Mouse (Mus musculus) forebrain, embryonic 13.5 days (tissue): ENCODE measurements at regions not wholly inside any gene's neighbourhood (a gene's known extent, or its start where the extent isn't known, plus 50 kb on each side); places are given as distances from the start of the nearest gene placed in this dataset.

Experiments used
- ATAC-seq: fragments of 200-750 bp; cut with Nextera tagmentation; 2 replicates; pipeline ENCODE4 v1.8.0; 2017
- H3K27ac ChIP-seq: fragments of 300-500 bp; sonication (generic); 2 replicates; pipeline ENCODE4 v1.5.1; 2015; ENCODE audit warnings: inconsistent platforms, mild to moderate bottlenecking, moderate library complexity
- H3K27me3 ChIP-seq: fragments of 300-500 bp; sonication (generic); 2 replicates; pipeline ENCODE4 v1.6.1; 2015; ENCODE audit warnings: mild to moderate bottlenecking, inconsistent platforms
- H3K36me3 ChIP-seq: fragments of 300-500 bp; sonication (generic); 2 replicates; pipeline ENCODE4 v1.6.1; 2015; ENCODE audit warnings: mild to moderate bottlenecking, inconsistent platforms; ENCODE audit not compliant: poor library complexity, severe bottlenecking
- H3K4me1 ChIP-seq: fragments of 300-500 bp; sonication (generic); 2 replicates; pipeline ENCODE4 v1.6.1; 2015; ENCODE audit warnings: inconsistent platforms
- H3K4me2 ChIP-seq: fragments of 300-500 bp; sonication (generic); 2 replicates; pipeline ENCODE4 v1.6.1; 2015; ENCODE audit warnings: inconsistent platforms, mild to moderate bottlenecking, moderate library complexity
- H3K4me3 ChIP-seq: fragments of 300-500 bp; sonication (generic); 2 replicates; pipeline ENCODE4 v1.5.1; 2015; ENCODE audit warnings: mild to moderate bottlenecking, inconsistent platforms
- H3K9ac ChIP-seq: fragments of 300-500 bp; sonication (generic); 2 replicates; pipeline ENCODE4 v1.6.1; 2015; ENCODE audit warnings: mild to moderate bottlenecking, inconsistent platforms
- H3K9me3 ChIP-seq: fragments of 300-500 bp; sonication (generic); replicated peaks from 2 replicates; pipeline ENCODE4 v1.6.1; 2016; ENCODE audit warnings: inconsistent platforms
- WGBS: fragments of 180-500 bp; shearing (Covaris S2); methylation state at CpG from one replicate; pipeline ENCODE4 v1.1.7; 2015; 5-methylcytosine and 5-hydroxymethylcytosine counted together

DNA sequence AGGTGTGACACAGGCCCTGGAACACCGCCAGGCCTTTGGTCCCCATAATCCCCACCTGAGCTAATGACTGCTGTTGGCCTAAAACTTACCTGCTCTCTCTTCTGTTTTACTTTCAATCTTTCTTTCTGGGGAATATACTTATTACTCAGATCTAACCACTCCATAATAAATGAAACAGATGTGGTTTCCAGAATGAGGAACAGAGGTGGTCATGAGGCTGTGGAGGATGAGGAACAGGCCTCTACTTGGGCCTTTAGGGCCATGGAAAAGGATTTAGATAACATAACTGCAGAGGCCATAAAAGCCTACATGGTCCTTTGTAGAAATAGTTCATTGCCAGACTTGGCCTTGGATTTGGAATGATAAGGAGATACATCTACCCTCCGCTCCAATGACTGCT is 74.1 kb downstream of the B3gnt5 start:
- no peak for ATAC-seq
- Histone ChIP-seq H3K9ac (no peak overlapping the region), H3K4me3 (no peak overlapping the region), H3K4me2 (no peak overlapping the region), H3K27ac (no peak overlapping the region), H3K9me3 (no peaks in the 10 kb centered on the region), H3K4me1 (no peaks in the 10 kb centered on the region), H3K27me3 (no peaks in the 10 kb centered on the region), H3K36me3 (no peaks in the 10 kb centered on the region)
- WGBS = 94% methylated on average over 2 of the region's 2 CpGs

DNA sequence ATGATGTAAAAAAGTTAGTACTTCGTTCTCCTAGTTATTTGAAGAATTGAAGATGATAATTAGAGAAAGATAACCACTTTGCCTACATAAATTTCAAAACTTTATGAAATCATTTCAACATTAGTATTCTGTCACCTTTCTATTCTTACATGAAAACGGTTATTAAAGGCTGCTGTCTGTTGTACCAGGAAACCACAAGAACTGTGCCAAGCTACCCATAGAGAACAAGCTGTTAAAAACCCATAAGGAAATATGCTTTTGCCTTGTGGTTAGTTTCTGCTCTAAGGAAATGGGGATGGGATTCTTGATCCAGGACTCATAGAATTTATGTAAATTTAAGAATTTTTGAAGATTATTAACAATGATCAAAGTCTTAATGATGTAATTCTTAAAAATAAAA is 74.7 kb downstream of the B3gnt5 start:
- Histone ChIP-seq H3K9ac (no peak overlapping the region), H3K27me3 (no peaks in the 10 kb centered on the region), H3K9me3 (no peaks in the 10 kb centered on the region), H3K27ac (no peak overlapping the region), H3K4me3 (no peak overlapping the region), H3K36me3 (no peaks in the 10 kb centered on the region), H3K4me2 (no peak overlapping the region), H3K4me1 (no peaks in the 10 kb centered on the region)
- no peak for ATAC-seq
- 78% methylated on average over 2 of the region's 2 CpGs for WGBS

DNA sequence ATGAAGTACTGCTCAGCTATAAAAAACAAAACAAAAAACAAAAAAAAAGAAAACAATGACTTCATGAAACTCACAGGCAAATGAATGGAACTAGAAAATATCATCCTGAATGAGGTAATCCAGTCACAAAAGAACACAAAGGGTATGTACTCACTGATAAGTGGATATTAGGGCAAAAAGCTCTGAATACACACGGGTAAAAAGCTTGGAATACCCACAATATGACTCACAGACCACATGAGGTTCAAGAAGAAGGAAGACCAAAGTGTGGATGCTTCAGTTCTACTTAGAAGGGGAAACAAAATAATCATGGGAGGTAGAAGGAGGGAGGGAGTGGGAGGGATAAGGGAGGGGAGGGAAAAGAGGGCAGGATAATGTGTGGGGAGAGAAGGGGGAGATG is 79.8 kb downstream of the B3gnt5 start:
- WGBS = 17% methylated on average over 1 of the region's 1 CpGs
- no peaks in the 10 kb centered on the region for H3K36me3 ChIP-seq
- no peaks in the 10 kb centered on the region for H3K4me1 ChIP-seq
- no peak for ATAC-seq
- no peaks in the 10 kb centered on the region for H3K9me3 ChIP-seq
- no peak overlapping the region for H3K4me3 ChIP-seq
- H3K27ac ChIP-seq = no peak overlapping the region
- H3K4me2 ChIP-seq = no peak overlapping the region
- no peak overlapping the region for H3K9ac ChIP-seq
- H3K27me3 ChIP-seq = no peaks in the 10 kb centered on the region

DNA sequence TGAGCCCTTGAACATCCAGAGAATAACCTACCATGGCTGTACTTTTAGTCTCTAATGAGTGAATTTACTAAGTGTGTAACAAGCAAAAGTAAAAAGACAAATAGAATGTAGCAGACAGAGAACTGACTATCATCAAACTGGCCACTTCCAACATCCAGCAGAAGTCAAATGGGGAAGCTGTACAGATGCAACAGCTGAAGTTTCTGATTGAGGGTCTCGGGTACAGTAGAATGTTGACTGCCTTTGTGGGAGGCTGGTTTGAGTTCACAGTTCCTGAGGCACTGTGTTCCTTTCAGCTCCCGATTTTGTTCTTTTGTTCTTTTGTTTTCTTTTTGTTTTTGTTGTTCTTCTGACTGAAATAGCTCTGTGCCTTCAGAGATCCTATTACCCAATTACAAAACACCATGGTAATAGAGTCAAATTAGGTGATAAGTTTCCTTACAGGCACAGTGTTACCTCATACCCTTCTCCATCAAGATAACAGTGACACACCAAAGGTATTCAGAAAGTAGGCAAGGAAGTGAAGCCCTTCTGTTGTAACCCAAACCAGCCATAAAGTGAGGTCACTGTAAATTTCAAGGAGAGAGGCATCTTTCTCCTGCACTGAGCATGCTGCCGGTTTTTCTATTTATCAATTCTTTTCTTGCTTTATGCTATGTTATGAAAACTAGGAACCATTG is 82.5 kb downstream of the B3gnt5 start:
- Histone ChIP-seq H3K4me2 (no peak overlapping the region), H3K4me3 (no peak overlapping the region), H3K27me3 (no peaks in the 10 kb centered on the region), H3K9me3 (no peaks in the 10 kb centered on the region), H3K27ac (no peak overlapping the region), H3K9ac (no peak overlapping the region), H3K4me1 (no peaks in the 10 kb centered on the region), H3K36me3 (no peaks in the 10 kb centered on the region)
- no peak for ATAC-seq
- WGBS = 47% methylated on average over 3 of the region's 3 CpGs

DNA sequence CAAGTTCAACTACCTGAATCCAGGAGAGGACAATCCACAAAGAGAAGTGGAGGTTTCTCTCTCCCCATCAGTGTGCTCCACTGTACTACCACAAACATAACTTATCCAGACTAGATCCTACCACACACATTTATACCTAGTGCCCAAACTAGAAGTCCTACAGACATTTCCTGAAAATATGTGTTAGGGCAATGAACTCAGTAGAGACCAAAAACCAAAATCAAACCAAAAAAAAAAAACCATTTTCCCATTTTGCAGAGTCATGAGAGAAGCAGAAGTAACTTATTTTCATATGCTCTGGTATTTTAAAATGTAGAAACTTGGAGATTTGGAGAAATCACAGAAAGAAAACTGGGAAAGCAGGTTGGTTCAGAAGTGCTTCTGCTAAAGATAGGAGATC is 83.7 kb downstream of the B3gnt5 start:
- no peak overlapping the region for H3K9ac ChIP-seq
- no peaks in the 10 kb centered on the region for H3K27me3 ChIP-seq
- no peak for ATAC-seq
- H3K36me3 ChIP-seq = no peaks in the 10 kb centered on the region
- H3K4me3 ChIP-seq = no peak overlapping the region
- H3K4me1 ChIP-seq = no peaks in the 10 kb centered on the region
- H3K27ac ChIP-seq = no peak overlapping the region
- no peak overlapping the region for H3K4me2 ChIP-seq
- H3K9me3 ChIP-seq = no peaks in the 10 kb centered on the region

DNA sequence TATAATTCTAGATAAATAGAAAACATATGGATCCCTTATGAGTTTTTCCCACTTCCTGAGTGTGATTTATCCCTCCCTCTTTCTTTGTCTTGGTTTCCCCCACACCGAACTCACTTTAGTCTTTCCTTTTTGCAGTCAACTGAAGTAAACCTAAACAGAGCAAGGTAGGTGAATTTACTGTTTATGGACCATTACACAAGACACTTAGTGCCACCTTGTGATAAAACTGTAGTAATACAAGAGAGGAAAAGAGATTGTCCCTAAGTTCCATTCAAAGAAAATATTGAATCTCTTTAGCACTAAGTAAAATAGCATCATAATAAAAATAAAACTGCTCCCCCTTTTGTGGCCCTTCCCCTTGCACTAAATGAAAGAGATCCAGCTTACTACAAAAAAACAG is 88.4 kb downstream of the B3gnt5 start:
- 44% methylated on average over 1 of the region's 1 CpGs for WGBS
- Histone ChIP-seq H3K4me1 (no peaks in the 10 kb centered on the region), H3K36me3 (no peaks in the 10 kb centered on the region), H3K4me2 (no peak overlapping the region), H3K9me3 (no peaks in the 10 kb centered on the region), H3K4me3 (no peak overlapping the region), H3K9ac (no peak overlapping the region), H3K27ac (no peak overlapping the region), H3K27me3 (no peaks in the 10 kb centered on the region; the same call in 1 of the 2 replicates)
- 0 out of 2 replicates have a peak, but pooled peaks have one; percentile 27 for ATAC-seq

DNA sequence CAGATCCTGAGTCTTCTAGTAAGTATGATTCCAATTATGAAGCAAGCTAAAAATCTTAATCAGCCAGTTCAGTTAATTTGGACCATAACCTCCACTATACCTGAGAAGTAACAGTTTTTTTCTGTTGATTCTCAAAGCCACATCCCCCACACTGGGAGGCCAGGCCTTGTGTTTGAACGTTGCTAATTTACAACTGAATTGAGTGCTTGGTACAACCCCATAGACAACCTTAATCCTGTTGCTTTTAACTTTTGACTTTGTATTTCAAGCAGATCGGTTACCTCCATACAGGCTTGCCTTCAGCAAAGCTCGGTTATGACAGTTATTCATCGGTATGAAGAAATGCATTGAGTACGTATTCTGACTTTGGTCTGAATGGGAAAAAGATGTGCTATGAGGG is 105.3 kb downstream of the B3gnt5 start:
- H3K4me1 ChIP-seq = no peaks in the 10 kb centered on the region
- no peak overlapping the region for H3K27ac ChIP-seq
- no peaks in the 10 kb centered on the region for H3K9me3 ChIP-seq
- no peaks in the 10 kb centered on the region for H3K36me3 ChIP-seq
- ATAC-seq = no peak
- H3K4me3 ChIP-seq = no peak overlapping the region
- no peak overlapping the region for H3K4me2 ChIP-seq
- H3K27me3 ChIP-seq = no peaks in the 10 kb centered on the region
- H3K9ac ChIP-seq = no peak overlapping the region
- 76% methylated on average over 5 of the region's 5 CpGs for WGBS

DNA sequence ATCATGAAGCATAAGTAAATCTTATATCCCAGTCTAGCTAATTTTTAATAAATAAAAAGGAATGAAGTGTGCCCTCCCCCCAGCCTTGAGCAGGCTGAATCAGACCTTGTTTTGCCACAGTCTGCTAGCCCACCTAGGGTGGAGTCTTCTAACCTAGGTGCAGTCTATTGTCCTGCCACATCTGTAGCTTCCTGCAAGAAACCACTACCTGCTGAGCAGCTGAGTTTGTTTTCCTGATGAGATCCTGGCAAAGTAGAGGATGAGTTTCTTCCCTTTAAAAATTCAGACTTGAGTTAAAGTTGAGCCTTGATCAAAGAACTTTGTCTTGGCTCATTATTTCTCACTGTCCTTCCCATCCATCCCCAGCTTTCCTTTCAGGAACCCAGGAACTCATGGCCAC is 105.9 kb downstream of the B3gnt5 start:
- no peak for ATAC-seq
- H3K4me1 ChIP-seq = no peaks in the 10 kb centered on the region
- H3K27ac ChIP-seq = no peak overlapping the region
- H3K9me3 ChIP-seq = no peaks in the 10 kb centered on the region
- H3K4me2 ChIP-seq = no peak overlapping the region
- H3K27me3 ChIP-seq = no peaks in the 10 kb centered on the region
- H3K4me3 ChIP-seq = no peak overlapping the region
- no peak overlapping the region for H3K9ac ChIP-seq
- H3K36me3 ChIP-seq = no peaks in the 10 kb centered on the region

DNA sequence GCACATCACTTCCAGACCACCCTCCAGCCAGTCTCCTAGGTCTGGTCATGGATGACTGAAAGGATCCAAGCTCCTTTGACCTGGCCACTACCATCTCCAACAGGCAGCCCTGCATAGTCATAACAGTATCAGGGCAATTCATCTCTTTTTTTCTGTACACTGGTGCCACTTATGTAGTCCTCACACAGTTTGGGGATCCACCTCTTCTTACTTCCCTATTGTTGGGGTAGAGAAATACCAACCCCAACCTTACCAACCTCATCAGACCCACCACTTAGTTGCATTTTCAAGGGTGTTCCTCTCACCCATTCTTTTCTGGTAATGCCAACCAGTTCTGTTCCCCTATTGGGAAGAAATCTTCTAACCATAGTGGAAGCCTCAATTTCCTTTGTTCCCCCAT is 109.4 kb downstream of the B3gnt5 start:
- H3K9me3 ChIP-seq = no peaks in the 10 kb centered on the region
- no peak overlapping the region for H3K27ac ChIP-seq
- H3K27me3 ChIP-seq = no peaks in the 10 kb centered on the region
- no peak for ATAC-seq
- no peak overlapping the region for H3K9ac ChIP-seq
- H3K36me3 ChIP-seq = no peaks in the 10 kb centered on the region
- no peak overlapping the region for H3K4me2 ChIP-seq
- no peak overlapping the region for H3K4me3 ChIP-seq
- H3K4me1 ChIP-seq = no peaks in the 10 kb centered on the region

DNA sequence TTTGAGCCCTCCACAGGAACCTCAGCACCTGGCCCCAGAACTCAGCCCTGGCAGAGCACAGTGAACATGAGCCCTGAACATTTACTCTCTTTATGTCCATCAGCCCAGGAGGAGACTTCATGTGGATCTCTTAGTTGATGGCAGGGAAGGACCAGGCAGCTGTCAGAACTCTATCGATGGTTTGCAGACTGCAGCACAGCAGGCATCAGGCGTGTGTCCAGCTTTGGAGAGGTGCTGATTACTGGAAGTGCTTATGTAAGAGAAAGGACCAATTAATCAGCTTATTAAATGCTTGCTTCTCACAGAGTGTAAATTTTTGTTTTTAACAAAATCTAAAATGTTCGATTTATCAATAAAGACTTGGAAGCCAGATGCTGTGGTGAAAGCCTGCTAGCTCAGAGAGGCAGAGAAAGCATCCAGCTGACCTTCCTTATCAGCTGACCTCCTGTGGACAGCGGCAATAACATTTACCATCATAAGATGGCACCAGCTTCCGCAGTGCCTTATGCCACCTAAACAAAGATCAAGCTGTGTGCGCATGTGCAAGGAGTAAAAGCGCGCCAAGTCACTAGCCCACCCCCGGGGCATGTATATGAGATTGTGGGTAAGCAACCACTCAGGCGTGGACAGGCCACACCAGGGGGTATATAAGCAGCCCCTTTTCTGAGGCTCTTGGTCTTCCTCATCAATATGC is 105.8 kb downstream of the Klhl6 start:
- Histone ChIP-seq H3K36me3 (no peaks in the 10 kb centered on the region), H3K27ac (no peak overlapping the region), H3K4me1 (no peaks in the 10 kb centered on the region), H3K9me3 (no peaks in the 10 kb centered on the region), H3K4me2 (no peak overlapping the region), H3K9ac (no peak overlapping the region), H3K4me3 (no peak overlapping the region), H3K27me3 (no peaks in the 10 kb centered on the region)
- ATAC-seq = no peak
- 70% methylated on average over 10 of the region's 10 CpGs for WGBS

DNA sequence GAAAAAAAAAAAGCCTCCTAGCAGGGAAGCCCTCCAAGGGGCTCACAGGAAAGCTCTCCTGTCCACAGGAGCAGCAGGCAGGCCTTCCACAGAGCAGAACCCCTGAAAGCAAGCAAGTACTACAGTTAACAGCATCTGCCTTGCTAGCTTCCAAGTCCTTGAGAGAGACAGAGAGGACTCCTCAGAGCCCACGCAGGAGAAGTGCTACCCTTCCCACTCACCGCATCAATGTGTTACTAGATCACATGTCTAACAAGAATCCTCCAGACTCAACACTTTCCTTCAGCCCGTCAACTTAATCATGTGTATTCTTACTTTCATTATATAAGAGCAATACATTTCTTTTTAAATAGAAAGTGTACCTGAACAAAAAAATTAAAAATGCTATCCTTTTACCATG is 99.9 kb downstream of the Klhl6 start:
- Histone ChIP-seq H3K36me3 (no peaks in the 10 kb centered on the region), H3K27me3 (no peaks in the 10 kb centered on the region), H3K9me3 (no peaks in the 10 kb centered on the region), H3K4me2 (no peak overlapping the region), H3K27ac (no peak overlapping the region), H3K9ac (no peak overlapping the region), H3K4me1 (no peaks in the 10 kb centered on the region), H3K4me3 (no peak overlapping the region)
- 94% methylated on average over 3 of the region's 3 CpGs for WGBS
- no peak for ATAC-seq

DNA sequence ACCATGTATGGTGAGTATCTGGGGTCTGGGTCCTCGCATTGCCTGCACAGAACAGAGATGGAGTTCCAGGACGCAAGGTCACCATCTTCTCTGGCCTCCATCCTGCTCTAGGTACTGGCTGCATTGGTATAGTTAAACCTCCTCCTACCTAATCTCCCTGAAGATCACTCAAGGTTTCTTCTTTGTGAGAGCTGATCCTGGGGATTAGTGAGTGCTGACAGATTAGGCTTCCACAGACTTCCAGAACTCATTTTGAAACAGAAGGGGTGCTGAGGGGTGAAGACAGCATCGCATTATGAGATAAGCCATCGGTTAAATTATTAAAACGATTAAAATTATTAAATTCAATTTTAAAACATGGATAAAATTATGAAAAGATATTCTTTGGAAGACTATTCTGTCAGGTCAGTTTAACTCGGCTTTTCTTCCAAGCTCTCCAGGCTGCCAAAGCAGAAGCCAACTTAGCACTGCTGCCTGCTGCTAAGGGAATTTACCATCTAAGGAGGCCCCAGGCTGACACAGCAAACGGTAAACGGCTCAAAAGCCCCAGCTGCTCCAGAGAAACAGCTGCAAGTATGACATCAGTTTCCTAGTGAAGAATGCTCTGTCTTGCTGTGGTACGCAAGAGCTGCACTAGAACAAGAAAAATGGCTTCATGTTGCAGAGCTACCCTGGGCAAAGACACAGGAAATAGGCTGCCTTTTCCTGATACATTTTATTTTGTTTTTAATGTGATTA is 98.9 kb downstream of the Klhl6 start:
- H3K36me3 ChIP-seq = no peaks in the 10 kb centered on the region
- no peak overlapping the region for H3K4me2 ChIP-seq
- no peaks in the 10 kb centered on the region for H3K9me3 ChIP-seq
- 50% methylated on average over 9 of the region's 9 CpGs for WGBS
- H3K27me3 ChIP-seq = no peaks in the 10 kb centered on the region
- no peak overlapping the region for H3K4me3 ChIP-seq
- no peak overlapping the region for H3K27ac ChIP-seq
- 0 out of 2 replicates have a peak, but pooled peaks have one; percentile 51 for ATAC-seq
- H3K9ac ChIP-seq = no peak overlapping the region
- no peaks in the 10 kb centered on the region for H3K4me1 ChIP-seq
